Comparison of ENCODE assay signal across 8 mouse cellular contexts in the genomic region with DNA sequence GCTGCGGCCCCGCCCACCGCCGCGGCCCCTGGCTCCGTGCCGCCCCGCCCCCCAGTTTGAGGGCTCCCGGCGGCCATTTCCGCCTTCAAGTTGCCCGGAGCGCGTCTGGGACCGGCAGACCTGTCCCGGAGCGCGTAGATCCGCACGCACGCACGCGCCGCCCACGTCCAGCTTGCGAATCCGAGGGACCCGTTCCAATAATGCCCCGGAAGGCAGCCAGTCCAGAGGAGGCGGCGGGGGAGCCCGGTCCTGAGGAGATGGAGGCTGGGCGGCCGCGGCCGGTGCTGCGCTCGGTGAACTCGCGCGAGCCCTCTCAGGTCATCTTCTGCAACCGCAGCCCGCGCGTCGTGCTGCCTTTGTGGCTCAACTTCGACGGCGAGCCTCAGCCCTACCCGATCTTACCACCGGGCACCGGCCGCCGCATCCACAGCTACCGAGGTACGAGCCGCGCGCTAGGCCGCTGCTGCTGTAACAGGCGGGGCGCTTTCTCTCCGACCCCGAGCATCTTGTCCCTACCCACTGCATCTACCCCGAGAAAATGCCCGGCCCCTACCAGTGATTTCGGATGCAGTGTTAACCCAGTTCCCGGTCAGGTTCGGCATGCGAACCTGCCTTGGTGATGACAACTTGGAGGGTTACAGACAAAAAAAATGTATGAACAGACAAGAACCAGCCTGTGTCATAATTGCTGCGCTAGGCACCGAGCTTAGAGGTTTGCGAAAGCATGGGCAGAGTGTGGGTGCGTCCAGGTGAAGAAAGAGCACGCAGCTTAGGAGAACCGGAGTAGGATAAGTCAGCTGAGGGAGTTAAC. TPM values are rescaled to one million over a fixed set of nuclear protein-coding genes. Genes with fewer than 3 reads are reported as not detected.
A peak's percentile ranks its signal among the peaks of the same experiment; 100 is the strongest.
DNase-seq lines count a peak whose midpoint lies in the region; ATAC-seq lines count a peak whose summit lies in the region.

A gene (plus strand): TSS at position 19 of the 811 bp plus-strand sequence.

- intact Hi-C loops in left cerebral cortex, postnatal 14 days (cut with DNase I) = no loop called here

- peak; percentile 74 for ATAC-seq in megakaryocyte-erythroid progenitor cell, adult 5-6 weeks (replicated peaks; ENCODE audit: low FRiP score, low TSS enrichment, poor library complexity, severe bottlenecking)

- DNase-seq in adipocyte (ENCODE audit: low spot score) = peak; percentile 90
- DNase-seq in embryo, embryonic 10 days (ENCODE audit: low spot score) = peak; percentile 84
- peak; percentile 89 for DNase-seq in gastrocnemius, postnatal 10 days
- DNase-seq in induced T-regulatory cell, adult 2 months (ENCODE audit: low read depth) = peak; percentile 92
- peak; percentile 86 to 87 for DNase-seq in left cerebral cortex, postnatal 14 days (ENCODE audit: low spot score in 2 of 2)
- DNase-seq in right cerebral cortex, postnatal 25 days = peak; percentile 86
- DNase-seq in urinary bladder, postnatal 4 days (ENCODE audit: low spot score in 2 of 2) = peak; percentile 85 to 87

RNA-seq across cellular contexts. Expression of the gene that starts here (rescaled TPM):
- total RNA-seq in gastrocnemius, postnatal 10 days (2021) = 10 to 100 TPM; 10.1 to 13.4 TPM
- total RNA-seq in left cerebral cortex, postnatal 14 days (2021) = 10 to 100 TPM; 48.4 to 51.9 TPM
- total RNA-seq in megakaryocyte-erythroid progenitor cell, adult 5-6 weeks (2014; fragmentation: Nextera tagmentation) = 12.5 and 15.2 TPM in 2 replicates
- 7.8 and 8.6 TPM in 2 replicates for total RNA-seq in megakaryocyte-erythroid progenitor cell, adult 5-6 weeks (2017)

Comparison
In these comparisons a context has a peak if more than half of its experiments do, and no peak if none do; other contexts are left out.
1. Peak in every context shown above with its lines: DNase-seq and ATAC-seq.